Mouse (Mus musculus): ENCODE results near the gene Rad9a.

Rad9a gene

DNA sequence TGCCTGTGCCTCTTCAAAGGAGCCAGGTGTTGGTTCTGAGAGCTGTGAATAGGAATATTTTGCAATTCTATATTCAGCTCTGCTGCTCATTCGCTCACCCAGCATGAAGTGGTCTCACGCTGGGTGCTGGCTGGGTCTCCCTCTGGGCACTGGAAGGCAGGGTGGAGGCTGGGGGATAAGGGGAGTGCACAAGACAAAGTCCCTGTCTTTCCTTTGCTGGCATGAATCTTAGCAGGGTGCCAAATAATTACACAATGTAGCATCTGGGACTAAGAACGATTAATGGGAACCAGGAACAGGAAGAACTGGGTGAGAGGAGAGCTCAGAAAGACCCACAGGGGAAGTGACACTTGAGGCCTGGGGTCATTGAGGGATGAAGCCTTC, 54.4 kb downstream of the Rad9a start:
- WGBS, result 46% methylated on average over 3 of the region's 3 CpGs

DNA sequence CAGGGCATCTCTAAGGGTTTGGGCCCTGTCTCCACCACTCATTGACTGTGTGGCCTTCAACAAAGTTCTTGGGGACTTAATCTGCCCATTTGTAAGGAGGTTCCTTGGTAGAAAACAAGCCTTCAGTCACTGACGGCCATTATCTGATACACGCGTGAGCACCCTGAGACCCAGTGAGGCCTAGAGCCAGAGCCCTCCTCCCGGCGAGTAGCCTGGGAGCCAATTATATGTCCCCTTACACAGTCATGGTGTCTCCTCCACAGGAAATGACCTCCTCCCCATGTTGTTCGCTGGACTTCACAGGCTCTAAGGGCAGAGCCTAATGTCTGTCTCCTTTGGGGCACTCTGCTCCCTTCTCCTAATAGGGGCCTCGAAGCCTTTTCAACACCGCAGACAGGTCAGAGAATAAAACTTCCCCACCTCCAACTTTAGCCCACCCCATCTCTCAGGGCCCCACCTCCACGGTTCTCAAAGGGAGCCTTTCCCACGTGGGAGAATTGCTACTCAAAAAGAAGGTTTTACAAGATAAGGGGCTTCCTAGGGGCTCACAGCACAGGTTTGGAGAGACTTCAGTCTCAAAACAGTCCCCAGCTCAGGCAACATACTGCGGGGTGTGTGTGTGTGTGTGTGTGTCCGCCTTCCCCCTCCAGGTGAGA, 55.0 kb downstream of the Rad9a start:
- WGBS, result 76% methylated on average over 12 of the region's 12 CpGs

DNA sequence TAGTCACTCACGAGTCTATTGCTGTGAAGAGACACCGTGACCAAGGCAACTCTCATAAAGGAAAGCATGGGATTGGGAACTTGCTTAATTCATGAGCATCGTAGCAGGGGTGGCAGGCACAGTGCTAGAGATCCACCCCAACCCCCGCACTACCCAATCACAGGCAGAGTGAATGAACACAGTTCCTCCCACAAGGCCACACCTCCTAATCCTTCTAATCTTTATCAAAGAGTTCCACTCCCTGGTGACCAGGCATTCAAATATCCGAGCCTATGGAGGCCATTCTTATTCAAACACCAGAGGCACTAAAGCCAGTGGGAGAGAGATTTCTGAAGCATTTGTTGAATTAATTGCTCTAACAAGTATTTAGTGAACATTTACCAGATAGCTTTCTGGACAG, 55.5 kb downstream of the Rad9a start:
- WGBS, result 89% methylated on average over 5 of the region's 5 CpGs

Measured in cerebral cortex, adult 2 months (tissue).